Mouse (Mus musculus): ENCODE measurements at regions not wholly inside any gene's neighbourhood (a gene's known extent, or its start where the extent isn't known, plus 50 kb on each side); places are given as distances from the start of the nearest gene placed in this dataset.

DNA sequence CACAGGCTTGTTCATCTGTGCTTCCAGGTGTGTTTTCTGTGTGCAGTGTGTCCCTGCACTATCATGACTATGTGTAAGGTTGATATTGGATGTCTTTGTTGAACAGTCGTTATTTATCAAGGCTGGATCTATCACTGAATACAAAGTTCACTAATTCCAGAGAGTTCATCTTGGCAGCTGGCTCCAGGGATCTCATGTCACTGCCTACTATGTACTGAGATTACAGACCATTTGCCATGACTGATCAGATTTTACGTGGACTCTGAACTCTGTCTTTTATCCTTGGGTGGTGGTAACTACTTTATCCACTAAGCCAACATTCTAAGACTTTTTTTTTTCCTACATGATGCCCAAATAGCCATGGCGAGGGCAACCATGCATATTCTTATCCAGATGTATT lies 173.8 kb downstream of the Kcnj2 start:
- Histone ChIP-seq H3K27ac (ENCODE audit: low read length) (no peak overlapping the region), H3K9me3 (replicated peaks; ENCODE audit: control insufficient read depth, low read length) (no peaks in the 10 kb centered on the region), H3K4me3 (ENCODE audit: low read depth, low read length) (no peak overlapping the region), H3K4me2 (ENCODE audit: low read depth, low read length) (no peak overlapping the region), H3K36me3 (ENCODE audit: control insufficient read depth, insufficient read depth) (no peaks in the 10 kb centered on the region), H3K27me3 (ENCODE audit: control insufficient read depth, insufficient read depth, low read depth, low read length) (no peaks in the 10 kb centered on the region), H3K4me1 (ENCODE audit: control insufficient read depth, low read depth, low read length) (no peaks in the 10 kb centered on the region), H3K9ac (ENCODE audit: low read depth, low read length) (no peak overlapping the region)
- 52% methylated on average over 3 of the region's 3 CpGs for WGBS (ENCODE audit: insufficient replicate concordance)
- ATAC-seq (ENCODE audit: low read depth): no peak

DNA sequence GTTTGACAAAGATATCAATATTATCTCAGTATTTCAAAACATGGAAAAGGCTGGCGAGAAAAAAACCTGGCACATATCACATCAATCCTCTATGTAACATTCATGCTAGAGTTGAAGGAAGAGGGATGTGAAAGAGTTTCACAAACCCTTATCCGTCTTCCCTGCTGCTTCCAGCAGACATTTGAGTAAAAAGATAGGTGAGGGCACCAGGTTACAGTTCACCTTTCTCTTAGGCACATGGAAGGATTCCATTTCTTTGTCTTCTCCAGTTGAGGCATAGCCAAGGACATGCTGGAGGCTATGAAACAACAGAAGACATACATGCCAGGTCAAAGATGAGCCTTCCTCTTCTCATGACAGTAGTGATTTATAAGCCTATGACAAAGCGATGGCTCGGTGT lies 186.3 kb downstream of the Kcnj2 start:
- Histone ChIP-seq H3K9me3 (replicated peaks; ENCODE audit: control insufficient read depth, low read length) (no peaks in the 10 kb centered on the region), H3K4me3 (ENCODE audit: low read depth, low read length) (no peak overlapping the region), H3K9ac (ENCODE audit: low read depth, low read length) (no peak overlapping the region), H3K36me3 (ENCODE audit: control insufficient read depth, insufficient read depth) (no peaks in the 10 kb centered on the region), H3K27ac (ENCODE audit: low read length) (no peak overlapping the region), H3K4me1 (ENCODE audit: control insufficient read depth, low read depth, low read length) (no peaks in the 10 kb centered on the region), H3K4me2 (ENCODE audit: low read depth, low read length) (no peak overlapping the region), H3K27me3 (ENCODE audit: control insufficient read depth, insufficient read depth, low read depth, low read length) (no peaks in the 10 kb centered on the region)
- WGBS (ENCODE audit: insufficient replicate concordance): 49% methylated on average over 4 of the region's 4 CpGs
- ATAC-seq (ENCODE audit: low read depth): no peak

DNA sequence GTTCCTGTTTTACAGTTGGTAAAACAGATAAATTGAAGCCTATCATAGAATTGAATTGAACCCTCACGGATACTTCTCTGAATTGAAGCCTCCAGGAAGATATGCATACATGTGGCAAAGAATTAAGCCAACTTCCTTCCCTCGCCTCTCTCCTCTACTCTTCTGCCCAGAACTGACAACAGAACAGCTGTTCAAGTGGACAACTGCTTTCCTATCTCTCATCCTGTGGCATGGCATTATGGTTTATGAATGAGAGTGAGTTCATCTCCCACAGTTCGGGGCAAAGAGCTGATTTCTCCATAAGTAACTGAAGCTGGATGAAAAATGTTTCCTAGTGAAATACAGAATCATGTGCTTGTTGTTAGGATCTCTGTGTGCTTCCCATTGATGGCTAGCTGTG lies 190.6 kb downstream of the Kcnj2 start:
- Histone ChIP-seq H3K4me1 (ENCODE audit: control insufficient read depth, low read depth, low read length) (no peaks in the 10 kb centered on the region), H3K9me3 (replicated peaks; ENCODE audit: control insufficient read depth, low read length) (no peaks in the 10 kb centered on the region), H3K4me3 (ENCODE audit: low read depth, low read length) (no peak overlapping the region), H3K36me3 (ENCODE audit: control insufficient read depth, insufficient read depth) (no peaks in the 10 kb centered on the region), H3K27me3 (ENCODE audit: control insufficient read depth, insufficient read depth, low read depth, low read length) (no peaks in the 10 kb centered on the region), H3K27ac (ENCODE audit: low read length) (no peak overlapping the region), H3K9ac (ENCODE audit: low read depth, low read length) (no peak overlapping the region), H3K4me2 (ENCODE audit: low read depth, low read length) (no peak overlapping the region)
- no peak for ATAC-seq (ENCODE audit: low read depth)
- WGBS (ENCODE audit: insufficient replicate concordance): 23% methylated on average over 3 of the region's 3 CpGs

DNA sequence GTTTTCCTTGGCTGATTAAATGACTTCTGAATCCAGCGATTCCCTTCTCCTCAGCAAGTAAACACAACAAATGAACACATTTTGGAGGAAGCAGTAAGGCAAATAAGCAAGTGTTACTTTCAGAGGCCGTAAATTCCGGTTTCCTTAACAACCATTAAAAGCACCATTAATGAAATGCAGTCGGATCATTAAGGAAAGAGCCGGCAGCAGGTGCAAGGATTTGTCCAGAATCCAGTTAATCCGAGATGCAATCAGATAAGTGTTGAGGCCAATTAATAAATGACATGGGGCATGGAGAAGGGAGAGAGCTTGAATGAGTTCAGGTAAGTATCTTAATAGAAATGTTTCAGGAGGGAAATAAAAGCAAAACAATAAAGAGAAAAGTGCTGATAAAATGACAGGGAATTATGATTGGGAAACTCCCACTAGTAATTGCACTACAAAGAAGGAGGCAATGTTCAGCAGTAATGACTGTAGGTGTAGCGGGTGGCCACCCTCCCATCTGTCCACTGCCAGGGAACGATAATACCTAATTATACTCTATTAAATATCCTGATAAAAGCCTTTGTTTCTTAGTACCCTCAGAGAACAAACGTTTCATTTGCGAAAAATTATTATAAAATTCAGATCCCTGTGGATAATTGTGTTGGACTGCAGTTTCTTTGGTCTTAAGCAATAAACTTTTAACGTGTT lies 194.9 kb downstream of the Kcnj2 start:
- H3K9me3 ChIP-seq (replicated peaks; ENCODE audit: control insufficient read depth, low read length): no peaks in the 10 kb centered on the region

DNA sequence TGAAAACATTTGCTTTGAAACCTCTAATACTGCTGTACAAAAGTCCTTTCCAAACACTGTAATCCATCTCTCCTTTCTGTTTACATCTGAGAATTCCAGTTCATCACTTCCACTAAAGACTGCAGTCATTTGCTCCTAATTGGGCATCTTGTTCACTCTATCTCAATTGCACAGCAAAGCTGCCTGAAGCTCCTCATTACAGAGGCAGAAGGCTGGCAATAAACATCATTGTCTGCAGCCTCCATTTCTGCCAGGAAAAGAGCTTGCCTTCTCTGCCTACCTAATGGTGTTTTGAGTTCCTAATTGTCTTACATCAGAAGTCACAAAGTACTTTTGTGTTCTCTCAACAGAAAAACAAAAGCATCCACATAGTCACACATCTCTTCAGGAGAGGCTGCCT lies 207.7 kb downstream of the Kcnj2 start:
- Histone ChIP-seq H3K9ac (ENCODE audit: low read depth, low read length) (no peak overlapping the region), H3K9me3 (replicated peaks; ENCODE audit: control insufficient read depth, low read length) (no peaks in the 10 kb centered on the region; the same call in 1 of the 2 replicates), H3K27me3 (ENCODE audit: control insufficient read depth, insufficient read depth, low read depth, low read length) (no peaks in the 10 kb centered on the region), H3K4me3 (ENCODE audit: low read depth, low read length) (no peak overlapping the region), H3K4me2 (ENCODE audit: low read depth, low read length) (no peak overlapping the region), H3K27ac (ENCODE audit: low read length) (no peak overlapping the region), H3K4me1 (ENCODE audit: control insufficient read depth, low read depth, low read length) (no peaks in the 10 kb centered on the region), H3K36me3 (ENCODE audit: control insufficient read depth, insufficient read depth) (no peaks in the 10 kb centered on the region)
- ATAC-seq (ENCODE audit: low read depth): no peak

More for the DNA sequence above, 194.9 kb downstream of the Kcnj2 start:
- H3K4me3 ChIP-seq (ENCODE audit: low read depth, low read length): no peak overlapping the region
- H3K27me3 ChIP-seq (ENCODE audit: control insufficient read depth, insufficient read depth, low read depth, low read length): no peaks in the 10 kb centered on the region
- no peaks in the 10 kb centered on the region for H3K36me3 ChIP-seq (ENCODE audit: control insufficient read depth, insufficient read depth)
- H3K27ac ChIP-seq (ENCODE audit: low read length): no peak overlapping the region
- no peak for ATAC-seq (ENCODE audit: low read depth)
- H3K9ac ChIP-seq (ENCODE audit: low read depth, low read length): no peak overlapping the region
- 61% methylated on average over 11 of the region's 11 CpGs for WGBS (ENCODE audit: insufficient replicate concordance)
- H3K4me2 ChIP-seq (ENCODE audit: low read depth, low read length): no peak overlapping the region
- no peaks in the 10 kb centered on the region for H3K4me1 ChIP-seq (ENCODE audit: control insufficient read depth, low read depth, low read length)

DNA sequence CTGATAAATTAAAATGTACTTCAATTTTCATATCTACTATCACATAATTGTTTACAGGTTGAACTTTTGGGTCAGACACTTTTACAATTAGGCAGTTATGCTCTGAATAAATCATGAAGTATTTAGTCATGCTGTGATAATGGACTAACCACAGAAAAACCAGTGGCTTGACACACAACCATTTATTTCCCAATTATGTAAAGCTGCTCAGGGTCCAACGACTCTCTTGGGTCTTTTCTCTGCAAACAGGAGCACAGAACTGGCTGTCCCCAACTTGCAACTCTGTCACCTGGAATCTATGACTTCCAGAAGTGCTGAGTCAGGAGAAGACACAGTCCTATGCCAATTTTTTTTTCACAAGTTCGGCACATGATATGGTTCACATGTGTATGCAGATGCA lies 214.8 kb downstream of the Kcnj2 start:
- Histone ChIP-seq H3K4me1 (ENCODE audit: control insufficient read depth, low read depth, low read length) (no peaks in the 10 kb centered on the region), H3K4me3 (ENCODE audit: low read depth, low read length) (no peak overlapping the region), H3K36me3 (ENCODE audit: control insufficient read depth, insufficient read depth) (no peaks in the 10 kb centered on the region), H3K9me3 (replicated peaks; ENCODE audit: control insufficient read depth, low read length) (no peaks in the 10 kb centered on the region), H3K27ac (ENCODE audit: low read length) (no peak overlapping the region), H3K9ac (ENCODE audit: low read depth, low read length) (no peak overlapping the region), H3K27me3 (ENCODE audit: control insufficient read depth, insufficient read depth, low read depth, low read length) (no peaks in the 10 kb centered on the region), H3K4me2 (ENCODE audit: low read depth, low read length) (no peak overlapping the region)
- no peak for ATAC-seq (ENCODE audit: low read depth)
- 31% methylated on average over 2 of the region's 2 CpGs for WGBS (ENCODE audit: insufficient replicate concordance)

DNA sequence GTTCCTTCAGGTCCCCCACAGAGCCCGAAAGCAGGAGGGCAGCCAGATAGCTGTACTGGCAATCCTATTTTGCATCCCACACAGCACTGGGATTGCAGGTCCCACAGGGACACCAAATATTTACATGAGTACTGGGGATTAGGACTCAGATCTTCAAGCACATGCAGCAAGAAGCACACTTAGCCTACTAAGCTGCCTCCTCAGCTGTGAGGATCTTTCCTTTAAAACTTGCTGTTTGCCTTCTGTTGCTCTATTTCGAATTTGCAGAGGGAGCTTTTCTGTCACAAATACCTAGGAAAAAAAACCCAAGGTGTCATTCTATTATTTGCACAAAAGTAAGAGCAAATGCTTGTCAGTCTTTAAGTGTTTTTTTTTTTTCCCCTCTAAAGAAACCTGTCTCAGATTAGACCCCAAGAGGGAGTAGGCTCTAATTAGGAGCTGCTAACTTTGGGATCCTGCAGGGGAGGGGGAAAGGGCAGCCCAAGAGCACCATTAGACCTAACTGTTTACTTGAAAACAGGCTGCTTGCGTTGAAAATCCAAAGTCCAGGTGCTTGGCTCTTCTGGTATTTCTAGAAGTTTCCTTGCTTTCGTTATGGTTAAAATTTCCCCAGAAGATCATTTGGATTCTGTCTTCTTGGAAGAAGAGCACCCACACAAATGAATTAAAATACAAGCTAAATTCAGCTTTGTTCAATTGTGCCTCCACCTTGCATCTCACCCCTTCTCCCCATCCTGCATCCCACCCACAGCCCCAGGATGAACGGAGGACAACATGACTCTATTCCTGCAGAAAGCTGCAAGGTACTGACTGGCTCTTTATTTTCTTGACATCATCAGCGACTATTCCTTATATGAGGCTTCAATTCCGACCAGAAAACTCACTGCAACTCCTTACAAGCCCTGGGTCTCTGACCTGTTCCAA lies 215.5 kb downstream of the Kcnj2 start:
- Histone ChIP-seq H3K27me3 (ENCODE audit: control insufficient read depth, insufficient read depth, low read depth, low read length) (no peaks in the 10 kb centered on the region), H3K4me2 (ENCODE audit: low read depth, low read length) (no peak overlapping the region), H3K36me3 (ENCODE audit: control insufficient read depth, insufficient read depth) (no peaks in the 10 kb centered on the region), H3K9ac (ENCODE audit: low read depth, low read length) (no peak overlapping the region), H3K9me3 (replicated peaks; ENCODE audit: control insufficient read depth, low read length) (no peaks in the 10 kb centered on the region), H3K27ac (ENCODE audit: low read length) (no peak overlapping the region), H3K4me1 (ENCODE audit: control insufficient read depth, low read depth, low read length) (no peaks in the 10 kb centered on the region), H3K4me3 (ENCODE audit: low read depth, low read length) (no peak overlapping the region)
- ATAC-seq (ENCODE audit: low read depth): no peak
- WGBS (ENCODE audit: insufficient replicate concordance): 42% methylated on average over 7 of the region's 7 CpGs

DNA sequence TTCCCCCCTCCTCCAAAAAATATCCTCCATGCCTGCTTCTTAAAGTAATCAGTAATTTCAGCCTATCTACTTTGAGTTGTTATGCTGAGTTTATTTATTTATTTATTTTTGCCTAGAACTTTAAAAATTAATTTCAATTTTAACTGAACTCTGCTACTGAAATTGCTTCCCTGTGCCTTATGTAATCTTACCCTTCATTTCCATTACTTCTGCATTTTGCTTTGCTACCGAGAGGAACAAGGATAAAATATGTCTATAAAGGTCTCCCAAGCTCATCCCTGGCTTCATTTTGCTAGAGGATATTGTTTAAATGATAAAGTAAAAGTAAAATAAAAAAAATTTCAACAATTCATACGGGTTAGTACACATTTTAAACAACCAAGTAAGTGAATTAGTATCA lies 216.3 kb downstream of the Kcnj2 start:
- no peaks in the 10 kb centered on the region for H3K36me3 ChIP-seq (ENCODE audit: control insufficient read depth, insufficient read depth)
- WGBS (ENCODE audit: insufficient replicate concordance): 23% methylated on average over 2 of the region's 2 CpGs

DNA sequence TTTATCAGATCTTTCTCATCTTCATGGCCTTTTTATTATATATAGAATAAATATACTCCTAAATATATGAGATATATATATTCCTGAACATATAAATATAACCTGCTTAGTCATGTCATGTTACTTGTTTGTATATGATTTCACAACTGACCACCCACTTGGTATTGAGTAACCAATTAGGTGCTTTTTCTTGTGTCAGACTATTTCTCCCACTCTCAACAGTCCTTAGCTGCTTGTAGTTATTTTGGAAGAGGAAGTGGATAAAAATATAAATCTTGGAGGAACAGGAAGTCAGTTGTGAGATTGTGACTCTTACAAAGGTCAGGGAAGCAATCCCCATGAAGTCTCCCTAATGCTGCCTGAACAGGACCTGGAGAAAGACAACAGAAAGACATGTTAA lies 224.6 kb downstream of the Kcnj2 start:
- Histone ChIP-seq H3K4me3 (ENCODE audit: low read depth, low read length) (no peak overlapping the region), H3K27me3 (ENCODE audit: control insufficient read depth, insufficient read depth, low read depth, low read length) (no peaks in the 10 kb centered on the region), H3K27ac (ENCODE audit: low read length) (no peak overlapping the region), H3K36me3 (ENCODE audit: control insufficient read depth, insufficient read depth) (no peaks in the 10 kb centered on the region), H3K9ac (ENCODE audit: low read depth, low read length) (no peak overlapping the region), H3K4me1 (ENCODE audit: control insufficient read depth, low read depth, low read length) (no peaks in the 10 kb centered on the region), H3K9me3 (replicated peaks; ENCODE audit: control insufficient read depth, low read length) (no peaks in the 10 kb centered on the region; the same call in 1 of the 2 replicates), H3K4me2 (ENCODE audit: low read depth, low read length) (no peak overlapping the region)
- ATAC-seq (ENCODE audit: low read depth): no peak

More for the DNA sequence above, 216.3 kb downstream of the Kcnj2 start:
- H3K9ac ChIP-seq (ENCODE audit: low read depth, low read length): no peak overlapping the region
- H3K27me3 ChIP-seq (ENCODE audit: control insufficient read depth, insufficient read depth, low read depth, low read length): no peaks in the 10 kb centered on the region
- H3K9me3 ChIP-seq (replicated peaks; ENCODE audit: control insufficient read depth, low read length): no peaks in the 10 kb centered on the region
- ATAC-seq (ENCODE audit: low read depth): no peak
- H3K4me1 ChIP-seq (ENCODE audit: control insufficient read depth, low read depth, low read length): no peaks in the 10 kb centered on the region
- H3K4me3 ChIP-seq (ENCODE audit: low read depth, low read length): no peak overlapping the region
- H3K4me2 ChIP-seq (ENCODE audit: low read depth, low read length): no peak overlapping the region
- H3K27ac ChIP-seq (ENCODE audit: low read length): no peak overlapping the region
